Mouse (Mus musculus): ENCODE data around the gene Dnajc5.

The Dnajc5 gene

GRCm38 (mm10) chr2:181590471-181590870 is 70.2 kb downstream of the Dnajc5 start:
- no peak for DNase-seq

DNA sequence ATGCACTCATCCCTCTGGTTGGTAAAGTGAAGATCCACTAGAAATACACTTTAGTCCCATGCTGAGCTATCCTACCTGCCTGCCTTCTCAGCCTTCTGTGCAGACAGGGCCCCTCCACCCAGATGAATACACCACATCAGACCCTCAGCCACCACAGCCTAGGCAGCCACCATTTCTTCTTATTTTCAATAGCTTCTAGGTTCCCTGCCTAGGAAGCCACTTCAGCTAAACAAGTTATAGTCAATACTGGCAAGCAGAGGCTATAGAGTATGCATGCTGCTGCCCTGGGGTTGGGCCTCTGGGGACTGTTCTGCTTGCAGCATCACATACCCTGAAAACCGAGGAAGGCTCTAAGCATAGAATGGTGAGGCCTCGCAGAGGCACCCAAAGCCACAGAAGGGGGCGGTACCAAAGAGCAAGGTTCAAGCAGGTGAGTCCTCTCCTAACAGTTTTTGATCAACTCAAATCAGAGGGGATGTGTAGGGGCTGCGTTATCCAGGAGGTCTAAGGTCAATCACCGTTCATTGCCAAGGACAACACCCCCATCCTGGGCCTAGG is 71.3 kb downstream of the Dnajc5 start, which contains the start of gene Prpf6:
Gene Prpf6 (plus strand): TSS at position 341 of the 558 bp plus-strand sequence.
- DNase-seq, result no peak

GRCm38 (mm10) chr2:181592231-181593041 is 72.2 kb downstream of the Dnajc5 start, which contains the start of gene Zfp512b:
TSS of gene Zfp512b (minus strand) at chr2:181592803.
- DNase-seq, result peak; percentile 50 to 73

DNA sequence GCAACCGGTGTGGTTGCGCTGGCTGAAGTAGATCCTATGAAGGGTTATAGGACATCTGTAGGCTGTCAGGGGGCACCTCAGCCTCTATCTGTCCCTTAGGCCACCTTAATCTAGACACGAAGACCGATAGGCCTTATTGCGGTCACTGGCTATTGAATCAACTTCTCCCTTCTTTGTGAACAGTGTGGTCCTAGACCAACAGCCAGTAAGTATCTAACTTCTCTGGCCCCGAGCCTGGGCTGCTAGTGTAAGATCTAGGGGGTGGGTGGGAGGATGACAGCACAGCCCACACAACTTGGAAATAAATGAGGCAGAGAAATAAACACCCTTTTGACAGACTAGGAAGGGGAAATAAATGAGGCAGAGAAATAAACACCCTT is 72.7 kb downstream of the Dnajc5 start:
- peak in 1 of 2 experiments; percentile 28 for DNase-seq

DNA sequence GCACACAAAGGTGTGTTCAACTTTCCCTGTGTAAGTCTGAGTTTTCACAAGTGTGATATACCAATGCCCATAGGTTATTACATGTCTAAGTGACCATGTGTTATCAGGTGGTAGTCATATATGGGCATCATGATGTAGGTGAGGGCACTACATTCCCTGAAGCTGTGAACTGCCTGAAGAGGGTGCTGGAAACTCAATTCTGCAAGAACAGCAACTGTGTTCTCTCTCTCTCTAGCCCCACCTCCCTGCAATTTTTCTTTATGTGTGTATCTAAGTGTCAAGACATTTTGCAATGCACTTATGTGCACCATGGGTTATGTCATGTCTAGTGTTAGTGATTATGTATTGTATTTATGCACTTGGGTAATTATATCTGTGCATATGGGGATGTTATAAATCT is 73.7 kb downstream of the Dnajc5 start:
- DNase-seq, result no peak

GRCm38 (mm10) chr2:181594946-181595696 is 74.8 kb downstream of the Dnajc5 start:
- DNase-seq, result no peak

- no peak for DNase-seq
Measured at GRCm38 (mm10) chr2:181596221-181596960, 76.1 kb downstream of the Dnajc5 start.

DNA sequence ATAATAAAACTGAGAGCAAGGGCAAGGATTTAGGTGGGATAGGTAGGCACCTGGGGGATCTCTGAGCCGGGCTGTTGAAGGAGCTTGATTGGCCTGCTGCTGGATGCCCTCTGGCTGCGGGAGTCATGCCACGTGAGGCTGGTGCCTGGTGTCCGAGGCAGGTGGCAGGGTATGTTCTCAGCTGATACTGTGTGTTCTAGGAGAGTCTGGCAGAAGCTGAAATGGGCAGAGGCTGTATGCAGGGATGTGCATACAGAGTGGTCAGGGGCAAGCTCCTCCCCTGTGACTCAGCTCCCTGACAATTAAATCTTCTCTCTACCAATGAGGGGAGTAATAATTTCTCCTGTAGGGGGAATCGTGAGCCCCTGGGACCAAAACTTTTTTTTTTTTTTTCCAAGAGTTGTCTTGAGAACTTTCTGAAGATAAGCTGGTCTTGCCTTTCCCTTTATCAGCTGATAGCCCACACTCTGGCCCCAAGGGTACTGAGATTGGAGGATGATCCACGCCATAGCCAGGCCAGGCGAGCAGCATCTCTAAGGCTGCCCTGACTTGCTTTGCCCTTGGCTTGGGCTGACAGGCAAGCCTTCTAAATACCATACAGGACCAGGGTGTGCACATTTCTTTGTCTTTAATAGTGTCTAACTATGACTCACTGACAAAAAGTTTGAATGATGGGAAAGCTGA is 77.2 kb downstream of the Dnajc5 start:
- no peak for DNase-seq

GRCm38 (mm10) chr2:181598454-181599351 is 78.4 kb downstream of the Dnajc5 start, which contains the start of gene Samd10:
TSS of gene Samd10 (minus strand) at chr2:181599212.
- peak; percentile 45 to 67 for DNase-seq

GRCm38 (mm10) chr2:181600226-181600758 is 80.0 kb downstream of the Dnajc5 start:
- no peak for DNase-seq

DNA sequence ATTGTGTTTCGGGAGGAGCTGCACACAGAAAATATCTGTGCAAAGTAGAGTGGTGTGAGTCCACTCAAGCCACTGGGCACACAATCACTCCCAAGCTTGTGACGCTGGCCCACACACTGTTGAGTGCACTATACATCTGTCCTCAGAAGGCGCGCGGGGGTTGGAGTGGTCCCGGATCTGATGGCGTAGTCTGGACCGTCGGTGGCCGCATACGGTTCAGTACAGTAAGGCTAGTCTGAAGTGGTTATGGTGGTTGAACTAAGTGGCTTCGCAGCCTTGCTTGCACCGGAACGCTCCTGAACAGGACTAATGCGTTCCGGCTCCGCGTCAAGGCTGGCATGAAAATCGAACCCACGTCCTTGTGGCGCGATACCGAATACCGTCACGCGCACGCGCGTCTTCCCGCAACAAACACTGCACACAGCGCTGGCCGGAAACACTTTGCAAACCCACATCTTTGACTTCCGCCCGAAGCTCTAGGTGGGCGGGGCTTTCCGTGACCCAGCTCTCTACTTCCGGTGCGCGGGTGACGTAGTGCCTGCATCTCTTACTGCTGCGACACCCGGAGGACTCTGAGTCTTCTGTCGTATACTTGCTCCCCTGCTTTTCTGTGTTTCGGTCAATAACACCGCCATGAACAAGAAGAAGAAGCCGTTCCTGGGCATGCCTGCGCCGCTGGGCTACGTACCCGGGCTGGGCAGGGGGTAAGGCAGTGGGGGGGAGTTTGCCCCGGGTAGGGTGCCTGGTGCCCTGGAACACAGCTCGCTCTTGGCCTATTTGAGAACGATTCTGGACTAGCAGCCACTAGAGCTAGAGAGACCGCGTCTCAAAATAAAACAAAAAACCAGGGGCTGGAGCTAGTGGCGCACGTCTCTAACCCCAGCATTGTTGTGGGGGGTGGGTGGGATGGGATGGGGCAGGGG is 80.8 kb downstream of the Dnajc5 start:
- peak; percentile 93 to 94 for DNase-seq

GRCm38 (mm10) chr2:181601751-181602145 is 81.5 kb downstream of the Dnajc5 start:
- no peak for DNase-seq

DNA sequence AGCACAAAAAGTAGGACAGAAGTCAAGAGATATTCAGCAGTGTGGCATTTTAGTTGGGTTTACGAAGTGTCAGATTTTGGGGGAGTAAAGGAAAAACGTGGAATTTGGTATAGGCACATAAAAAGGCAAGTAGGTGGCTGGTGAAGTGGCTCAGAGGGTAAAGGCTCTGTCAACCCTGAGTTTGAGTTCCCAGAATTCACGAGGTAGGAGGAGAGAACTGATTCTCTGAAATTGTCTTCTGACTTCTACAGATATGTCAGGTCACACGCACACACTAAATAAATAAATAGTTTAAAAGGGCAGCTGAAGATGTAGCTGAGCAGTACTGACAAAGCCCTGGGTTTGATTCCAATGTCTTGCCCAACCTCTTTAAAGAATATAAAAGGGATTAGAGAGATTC is 82.1 kb downstream of the Dnajc5 start:
- DNase-seq, result no peak

Measured in spleen, adult 18-20 months (tissue).